In the genomic region with DNA sequence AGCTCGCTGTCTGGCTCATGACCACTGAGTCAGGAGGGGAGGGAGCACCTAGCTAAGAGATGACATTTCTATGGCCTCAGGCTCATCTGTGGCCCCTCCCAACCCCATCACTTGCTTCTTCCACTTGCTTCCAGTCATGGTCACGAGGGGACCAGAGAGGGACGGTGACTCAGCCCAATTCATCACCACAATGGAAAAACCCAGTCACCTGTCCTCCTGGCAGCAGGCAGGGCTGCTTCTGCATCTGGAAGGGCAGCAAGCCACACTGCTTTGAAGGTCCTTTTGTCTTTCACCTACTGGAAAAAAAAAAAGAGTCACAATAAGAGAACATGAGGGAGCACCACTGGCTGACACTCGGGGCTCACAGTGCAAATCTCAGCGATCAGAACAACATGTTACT, we compare ENCODE assay signal across 20 mouse cellular contexts. TPM values are rescaled to one million over a fixed set of nuclear protein-coding genes. Genes with fewer than 3 reads are reported as not detected.
A peak's percentile ranks its signal among the peaks of the same experiment; 100 is the strongest.
DNase-seq lines count a peak whose midpoint lies in the region; ATAC-seq lines count a peak whose summit lies in the region.
"Had no signal": no experiment of that assay in that cellular context is flagged by ENCODE, and none has a peak within 500 bp of the region (broad histone marks: within the 10 kb centered on the region; RNA-seq: fewer than 3 reads in every experiment).

No protein-coding gene starts in this region.

- DNase-seq in 3T3-L1 (ENCODE audit: low read depth, low spot score), result peak; percentile 82
- peak; percentile 32 for DNase-seq in CD4-positive, CD25-positive, alpha-beta regulatory T cell, adult 2 months (ENCODE audit: low read depth, low spot score)
- peak; percentile 84 for DNase-seq in adrenal gland, adult 8-10 months
- DNase-seq in c-Kit-positive CD71-positive TER-119-positive erythroid progenitor cells, embryonic 14.5 days (ENCODE audit: low spot score), result no peak
- no peak for DNase-seq in kidney, postnatal 14 days
- DNase-seq: cerebellum, adult 9-10 months; gastrocnemius, postnatal 14 days; heart, adult 18-20 months; heart, postnatal 14 days; kidney, adult 18-20 months; layer of hippocampus, postnatal 36 days; lung, adult 18-20 months; lung, postnatal 14 days; midbrain, embryonic 14.5 days; right cerebral cortex, adult 18-20 months; thymus, postnatal 25 days had no signal

- peak; percentile 35 for ATAC-seq in inflammation-experienced regulatory T-cells, adult 6 months
- ATAC-seq in megakaryocyte progenitor cell, adult 5-6 weeks (replicated peaks; ENCODE audit: poor library complexity), result no peak
- ATAC-seq: activated CD4-positive, CD25-positive, alpha-beta regulatory T cell, adult 4 months; forebrain, embryonic 14.5 days had no signal

RNA-seq across cellular contexts. Expression of a gene that starts 4.0 kb away (rescaled TPM):
- total RNA-seq in adrenal gland, adult 8-10 months (2022), result 10 to 100 TPM; 28.1 to 50.5 (median 39.7) TPM
- polyA plus RNA-seq in inflammation-experienced regulatory T-cells, adult 6 months (2017; shearing (Covaris generic)), result 1 to 10 TPM; 1.3 to 2.7 (median 1.7) TPM
- total RNA-seq in megakaryocyte progenitor cell, adult 5-6 weeks (2015), result not detected in 2 replicates
- total RNA-seq in megakaryocyte progenitor cell, adult 5-6 weeks (2017), result not detected in 2 replicates

RNA-seq across cellular contexts. Expression of a gene that starts 39.6 kb away (rescaled TPM):
- 1 to 10 TPM; 2.8 to 5.0 (median 3.2) TPM for total RNA-seq in adrenal gland, adult 8-10 months (2022)
- polyA plus RNA-seq in inflammation-experienced regulatory T-cells, adult 6 months (2017; shearing (Covaris generic)), result 10 to 100 TPM in 1 of 3 experiments, 1 to 10 TPM in 2; 8.3 to 13.8 (median 9.1) TPM
- total RNA-seq in megakaryocyte progenitor cell, adult 5-6 weeks (2015), result 15.8 and 19.6 TPM in 2 replicates
- 21.8 and 24.3 TPM in 2 replicates for total RNA-seq in megakaryocyte progenitor cell, adult 5-6 weeks (2017)

RNA-seq across cellular contexts. Expression of a gene that starts 42.9 kb away (rescaled TPM):
- 10 to 100 TPM; 27.1 to 44.1 (median 39.6) TPM for total RNA-seq in adrenal gland, adult 8-10 months (2022)
- polyA plus RNA-seq in inflammation-experienced regulatory T-cells, adult 6 months (2017; shearing (Covaris generic)), result 10 to 100 TPM in 1 of 3 experiments, 1 to 10 TPM in 2; 6.3 to 10.5 (median 9.7) TPM
- 29.8 and 31.8 TPM in 2 replicates for total RNA-seq in megakaryocyte progenitor cell, adult 5-6 weeks (2015)
- total RNA-seq in megakaryocyte progenitor cell, adult 5-6 weeks (2017), result 48.4 and 48.9 TPM in 2 replicates

Comparison
In these comparisons a context has a peak if more than half of its experiments do, and no peak if none do; other contexts are left out.
1. DNase-seq: peak in 3T3-L1 (single experiment), CD4-positive, CD25-positive, alpha-beta regulatory T cell, adult 2 months (single experiment) and adrenal gland, adult 8-10 months (single experiment); none in c-Kit-positive CD71-positive TER-119-positive erythroid progenitor cells, embryonic 14.5 days (single experiment) and kidney, postnatal 14 days (single experiment).
2. RNA of a gene that starts 4.0 kb away (total RNA-seq): 28.1 to 50.5 TPM in adrenal gland, adult 8-10 months; not detected in megakaryocyte progenitor cell, adult 5-6 weeks; every median in the first group is over 10 times any median in the second.